Mouse (Mus musculus) cerebellum, adult 18-20 months (tissue): ENCODE data around the gene Maats1.

ENCODE experiments used
- DNase-seq, 2 experiments: peaks; one replicate each; pipeline ENCODE4 v3.0.0; 2021

The Maats1 gene

DNA sequence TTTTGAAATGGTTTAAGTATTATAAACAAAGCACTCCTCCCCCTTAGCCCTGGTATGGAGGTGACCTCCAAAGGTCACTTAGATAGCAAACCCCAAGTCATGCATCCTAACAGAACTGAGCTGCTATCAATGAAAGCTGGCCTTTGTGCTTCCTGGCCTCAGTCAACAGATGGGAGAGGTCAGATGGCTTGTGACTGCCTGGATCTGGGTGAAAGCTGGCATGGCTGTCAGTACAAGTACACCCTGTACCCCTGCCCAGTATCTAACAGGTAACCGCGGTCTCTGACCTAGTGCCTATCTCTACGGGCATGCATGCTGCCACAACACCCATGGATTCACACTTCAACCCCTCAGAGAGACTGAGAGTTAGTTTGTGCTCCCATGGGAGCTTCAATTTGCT, 54.2 kb downstream of the Maats1 start:
- no peak for DNase-seq

DNA sequence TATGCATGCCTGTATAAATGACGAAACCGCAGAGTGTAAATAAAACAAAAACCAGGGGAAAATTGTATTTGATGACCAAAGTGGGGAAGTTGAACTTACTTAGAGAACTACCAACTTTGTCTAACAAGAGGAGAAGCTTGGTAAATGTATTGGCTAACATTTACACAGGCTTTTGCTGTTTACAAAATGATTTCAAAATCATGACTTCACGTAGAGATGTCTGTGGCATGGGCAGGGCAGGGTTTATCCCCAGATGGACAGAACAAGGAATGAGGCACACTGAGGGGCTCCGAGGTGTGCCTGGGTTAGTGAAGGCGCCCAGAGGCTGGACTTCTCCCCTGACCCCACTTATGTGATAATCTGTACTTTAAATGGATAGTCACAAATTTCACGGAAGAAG, 54.6 kb downstream of the Maats1 start:
- no peak for DNase-seq

DNA sequence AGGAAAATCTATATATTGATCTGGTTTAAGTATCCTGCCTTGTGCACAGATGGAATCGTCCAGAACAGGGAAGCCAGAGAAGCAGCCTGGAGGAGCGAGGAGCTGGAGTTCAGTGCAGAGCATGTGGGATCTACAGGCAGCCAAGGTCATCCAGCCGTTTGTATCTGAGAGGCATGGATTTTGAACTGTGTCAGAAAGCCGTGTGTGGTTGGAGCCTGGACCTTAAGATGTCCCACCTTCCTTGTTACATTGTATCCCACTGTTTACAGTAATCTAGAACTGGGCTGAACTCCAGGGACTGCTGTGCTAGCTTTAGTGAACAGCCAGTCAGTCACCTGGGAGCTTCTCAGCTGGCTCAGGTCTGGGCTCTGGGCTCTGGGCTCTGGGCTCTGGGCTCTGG, 55.4 kb downstream of the Maats1 start:
- DNase-seq: no peak

DNA sequence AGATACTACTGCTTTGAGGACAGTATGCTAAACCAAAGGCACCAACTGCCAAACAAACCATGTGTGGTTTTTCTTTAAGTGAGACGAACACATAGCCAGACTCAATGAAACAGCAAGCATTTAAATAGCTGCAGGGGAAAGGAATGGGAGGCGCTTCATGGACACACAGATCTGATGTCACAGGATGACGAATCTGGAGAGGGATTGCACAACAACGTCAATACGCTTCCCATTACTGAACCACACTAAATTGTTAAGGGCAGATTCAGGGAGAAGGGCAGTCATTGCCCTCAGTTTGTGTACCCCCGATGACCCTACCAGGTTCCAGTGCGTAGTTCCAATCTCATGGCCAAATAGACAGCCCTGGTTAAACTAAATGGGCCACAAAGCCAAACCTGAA, 56.1 kb downstream of the Maats1 start:
- no peak for DNase-seq

DNA sequence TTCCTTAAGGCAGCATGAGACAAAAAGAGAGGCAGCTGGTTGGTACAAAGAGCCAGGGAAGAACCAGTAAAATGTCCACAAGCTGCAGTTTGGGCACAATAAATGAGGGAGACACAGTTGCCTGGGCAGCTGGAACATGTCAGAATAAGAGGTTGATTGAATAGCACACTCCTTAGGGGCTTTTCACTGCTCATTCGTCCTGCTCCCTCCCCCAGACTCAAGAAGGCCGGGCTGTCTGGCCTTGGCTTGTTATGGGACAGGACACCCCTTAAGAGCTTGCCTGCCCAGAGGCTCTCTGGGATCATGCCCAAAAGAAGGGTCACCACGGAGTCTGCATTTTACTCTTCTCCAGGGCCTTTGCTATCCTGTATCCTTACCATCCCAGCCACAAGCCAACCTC, 58.6 kb downstream of the Maats1 start:
- no peak for DNase-seq

DNA sequence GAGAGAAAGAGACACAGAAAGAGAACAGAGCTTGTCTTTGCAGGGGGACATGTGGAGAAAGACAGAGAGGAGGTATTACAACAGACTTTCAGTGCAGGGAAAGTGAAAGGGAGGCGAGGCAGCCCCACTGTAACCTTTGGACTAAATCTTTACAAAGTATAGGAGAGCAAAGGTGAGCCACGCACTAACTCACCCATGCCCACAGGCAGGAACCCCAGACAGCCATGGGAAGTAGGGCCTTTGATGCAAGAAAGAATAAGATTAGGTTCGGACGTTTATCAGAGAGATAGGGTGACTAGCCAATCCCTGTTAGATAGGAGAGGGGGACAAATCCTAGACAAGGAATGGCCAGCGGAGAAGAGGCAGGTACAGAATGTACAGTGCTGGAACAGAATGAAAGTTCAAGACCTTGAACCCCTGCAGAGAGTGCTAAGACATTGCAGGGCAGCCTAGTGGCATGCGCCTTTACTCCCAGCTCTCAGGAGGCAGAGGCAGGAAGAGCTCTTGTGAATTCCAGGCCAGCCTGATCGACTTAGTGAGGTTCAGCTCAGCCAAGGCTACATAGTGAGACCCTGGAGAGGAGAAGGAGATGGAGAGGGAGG, 59.3 kb downstream of the Maats1 start:
- DNase-seq: no peak

DNA sequence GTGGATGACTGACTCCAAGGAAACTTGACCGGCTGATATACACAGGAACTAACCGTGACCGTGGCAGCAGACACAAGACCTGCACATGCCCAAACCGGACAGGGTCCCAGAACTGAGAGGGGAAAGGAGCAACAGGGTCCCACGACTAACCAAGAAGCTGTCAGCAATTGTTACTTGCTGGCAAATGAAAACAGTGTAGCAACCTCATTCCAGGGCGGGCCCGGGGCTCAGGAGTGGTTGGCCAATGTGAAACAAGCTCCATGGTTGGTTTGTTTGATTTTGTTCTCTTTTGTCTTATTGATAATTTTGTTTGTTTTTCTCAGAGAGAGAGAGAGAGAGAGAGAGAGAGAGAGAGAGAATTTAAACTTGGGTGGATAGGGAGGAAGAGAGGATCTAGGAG, 61.0 kb downstream of the Maats1 start:
- no peak for DNase-seq

DNA sequence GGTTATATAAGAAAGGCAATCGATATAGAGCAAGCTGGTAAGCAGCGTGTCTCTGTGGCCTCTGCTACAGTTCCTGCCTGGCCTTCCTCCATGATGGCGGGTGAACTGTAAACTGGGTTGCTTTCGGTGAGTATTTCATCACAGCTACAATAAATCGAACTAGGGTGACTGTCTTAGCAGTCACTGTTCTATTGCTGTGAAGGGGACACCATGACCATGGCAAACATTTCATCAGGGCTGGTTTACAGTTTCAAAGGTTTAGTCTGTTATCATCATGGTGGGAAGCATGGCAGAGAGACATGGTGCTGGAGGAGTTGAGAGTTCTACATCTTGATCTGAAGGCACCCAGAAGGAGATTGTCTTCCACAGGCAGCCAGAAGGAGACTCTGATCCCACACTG, 62.1 kb downstream of the Maats1 start:
- no peak for DNase-seq

DNA sequence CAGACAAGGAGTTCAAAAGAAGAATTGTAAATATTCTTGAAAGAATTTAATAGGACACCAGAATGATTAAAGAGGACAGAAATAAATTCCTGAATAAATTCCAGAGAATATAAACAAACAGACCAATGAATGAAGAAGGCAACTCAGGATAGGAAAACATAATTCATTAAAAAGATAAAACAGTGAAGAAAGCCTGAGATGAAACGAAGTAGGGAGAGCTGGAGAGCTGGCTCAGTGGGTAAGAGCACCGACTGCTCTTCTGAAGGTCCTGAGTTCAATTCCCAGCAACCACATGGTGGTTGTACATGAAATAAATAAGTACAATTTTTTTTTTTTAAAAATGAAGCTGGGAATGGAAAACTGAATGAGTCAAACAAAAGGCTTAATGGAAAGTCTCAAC, 67.2 kb downstream of the Maats1 start:
- DNase-seq: no peak

DNA sequence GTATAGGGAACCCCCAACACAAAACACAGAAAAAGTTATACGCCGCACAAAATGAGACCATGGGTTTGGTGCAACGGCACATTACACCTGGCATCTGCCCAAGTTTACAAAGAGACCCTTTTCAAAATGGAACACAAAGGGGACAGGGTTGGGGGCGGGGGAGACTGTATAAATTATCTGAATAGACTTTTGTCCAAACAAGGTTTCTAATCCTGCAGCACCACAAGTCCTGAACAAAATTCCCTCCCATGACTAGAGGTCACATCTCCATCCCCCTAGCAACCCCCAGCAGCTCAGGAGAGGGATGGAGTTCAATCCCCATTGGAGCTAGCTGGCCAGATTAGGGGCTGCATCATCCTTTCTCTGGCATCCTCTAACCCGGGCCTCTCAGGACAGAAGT, 69.5 kb downstream of the Maats1 start:
- DNase-seq: no peak

DNA sequence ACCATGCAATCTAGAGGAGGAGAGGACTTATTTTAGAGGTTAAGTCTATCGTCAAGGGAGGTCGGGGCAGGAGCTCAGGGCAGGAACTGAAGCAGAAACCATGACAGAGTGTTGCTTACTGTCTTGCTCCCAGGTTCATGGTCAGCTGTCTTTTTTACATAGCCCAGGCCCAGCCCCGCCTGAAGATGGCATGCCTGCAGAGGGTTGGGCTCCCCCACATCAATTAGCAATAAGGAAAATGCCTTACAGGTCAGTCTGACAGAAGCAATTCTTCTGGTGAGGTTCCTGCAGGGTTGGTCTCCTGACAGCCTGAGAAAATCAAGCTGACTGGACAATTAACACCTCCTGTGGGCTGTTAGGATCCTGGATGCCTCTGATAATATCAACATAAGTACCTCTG, 70.3 kb downstream of the Maats1 start:
- DNase-seq: no peak

DNA sequence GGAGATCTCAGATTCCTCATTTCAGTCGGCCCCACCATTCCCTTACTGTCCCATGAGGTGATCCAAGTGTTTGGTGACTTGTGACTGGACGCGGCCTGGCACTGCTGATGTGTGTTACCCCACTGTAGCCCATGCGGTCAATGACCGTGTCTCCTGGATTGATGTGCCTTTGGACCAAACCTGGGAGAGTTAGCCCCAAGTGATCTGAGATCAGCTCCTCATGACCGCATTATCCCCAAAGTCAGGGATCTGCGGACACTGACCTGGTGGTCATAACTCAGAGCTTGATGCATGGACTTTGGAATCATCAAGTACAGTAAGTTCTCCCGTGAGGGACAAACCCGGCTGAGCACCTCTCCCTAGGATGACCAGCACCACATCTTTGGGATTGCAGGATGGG, 86.0 kb downstream of the Maats1 start:
- no peak for DNase-seq

DNA sequence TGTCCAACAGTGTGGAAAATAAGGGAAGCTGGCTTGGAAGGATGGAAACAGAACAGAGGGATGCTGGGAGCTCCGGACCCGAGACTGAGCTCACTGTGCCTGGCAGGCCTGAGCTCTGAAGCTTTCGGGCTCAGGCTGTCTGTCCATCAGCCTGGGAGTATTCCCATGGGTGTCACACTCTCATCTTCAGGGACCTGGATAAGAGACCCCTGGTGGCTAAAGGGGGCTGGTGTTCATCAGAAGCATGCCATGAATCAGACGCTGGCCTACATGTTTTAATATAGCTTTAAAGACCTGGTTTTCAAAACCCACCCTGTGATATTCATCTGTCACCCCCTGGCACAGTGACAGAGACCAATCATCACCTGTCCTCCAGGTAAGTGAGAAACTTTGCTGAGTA, 86.8 kb downstream of the Maats1 start:
- no peak for DNase-seq

DNA sequence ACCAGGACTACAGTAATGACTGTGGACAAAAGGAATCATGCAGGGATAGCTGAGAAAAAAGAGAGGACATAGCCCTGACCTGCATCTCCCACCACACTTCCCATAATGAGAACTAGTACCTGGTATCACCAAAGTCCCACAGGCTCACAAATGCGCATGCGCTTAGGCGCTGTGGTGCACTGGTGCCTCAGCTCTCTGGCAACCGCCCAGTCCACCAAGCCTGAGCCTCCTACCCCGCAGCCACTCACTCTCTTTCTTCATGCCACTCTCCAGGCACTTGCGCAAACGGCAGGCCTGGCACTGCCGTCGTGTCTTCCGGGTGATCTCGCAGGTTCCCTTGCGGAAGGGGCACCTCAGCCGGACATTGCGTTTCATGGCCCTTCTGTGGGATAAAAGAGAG, 87.9 kb downstream of the Maats1 start:
- DNase-seq: no peak

DNA sequence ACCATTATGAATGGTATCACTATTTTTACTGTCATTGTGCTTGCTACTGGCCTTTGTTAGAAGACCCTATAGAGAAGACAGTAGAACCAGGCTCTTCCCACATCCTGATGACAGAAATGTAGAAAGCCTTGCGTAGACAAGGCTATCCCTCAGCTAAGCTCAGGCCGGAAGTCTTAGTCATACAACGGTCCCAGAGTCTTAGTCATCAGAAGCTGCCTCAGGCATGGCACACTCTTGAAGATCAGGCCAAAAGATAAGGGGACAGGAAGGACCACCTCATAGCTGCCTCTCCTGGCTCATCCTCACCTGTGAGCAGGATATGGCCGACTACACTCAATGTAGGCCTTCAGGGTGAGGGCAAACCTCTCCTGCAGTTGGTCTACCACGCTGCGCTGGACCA, 91.5 kb downstream of the Maats1 start:
- no peak for DNase-seq

DNA sequence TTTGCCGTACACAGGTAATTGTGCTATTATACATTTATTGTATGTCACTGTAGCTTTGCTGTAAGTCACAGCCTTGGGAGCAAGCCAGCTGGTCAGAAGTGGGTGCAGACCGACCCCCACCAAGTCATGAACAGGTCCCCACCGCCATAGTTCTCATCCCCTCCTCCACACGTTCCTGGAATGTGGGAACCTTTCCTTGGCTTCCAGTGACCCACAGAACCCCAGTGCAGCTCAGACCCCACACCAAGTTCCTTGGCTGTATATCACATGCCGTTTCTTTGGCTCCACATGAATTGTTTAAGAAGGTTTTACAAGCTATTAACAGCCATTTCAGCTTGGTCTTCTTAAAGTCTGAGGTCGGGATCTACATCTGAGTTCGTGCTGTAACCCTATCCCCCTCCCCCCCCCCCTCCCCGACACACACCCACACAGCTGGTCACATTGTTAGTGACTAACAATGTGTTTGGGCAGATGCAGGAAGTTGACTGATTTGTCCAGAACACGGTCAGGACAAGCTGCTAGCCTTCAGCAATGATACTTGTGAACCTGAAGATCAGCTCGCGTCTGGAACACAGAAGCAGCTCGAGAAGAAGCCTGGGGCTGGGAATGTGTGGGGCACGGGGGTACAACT, 93.5 kb downstream of the Maats1 start:
- DNase-seq: no peak
